12 mouse cellular contexts compared by ENCODE assay signal in genomic region chr2:33781655-33782400, GRCm38 (mm10).
DNase-seq lines count a peak whose midpoint lies in the region; ATAC-seq and TF ChIP-seq lines count a peak whose summit lies in the region.
"Had no signal": no experiment of that assay in that cellular context is flagged by ENCODE, and none has a peak within 500 bp of the region (broad histone marks: within the 10 kb centered on the region; RNA-seq: fewer than 3 reads in every experiment).

No protein-coding gene starts in this region.

- no peak overlapping the region for H3K4me3 ChIP-seq in lung, embryonic 15.5 days
- no peak overlapping the region for H3K4me3 ChIP-seq in hindbrain, embryonic 12.5 days
- H3K4me3 ChIP-seq in midbrain, embryonic 12.5 days: no peak overlapping the region
- no peak overlapping the region for H3K4me3 ChIP-seq in liver, embryonic 11.5 days (ENCODE audit: low read depth, low read length)
- H3K4me3 ChIP-seq in gastrocnemius, adult 2 months: no peak overlapping the region
- H3K4me3 ChIP-seq: liver, embryonic 13.5 days had no signal

- no peak overlapping the region for H3K4me2 ChIP-seq in lung, embryonic 15.5 days
- H3K4me2 ChIP-seq in hindbrain, embryonic 12.5 days (replicated peaks): no peak overlapping the region
- peak overlapping the region; percentile 13; the same call in 1 of the 2 replicates for H3K4me2 ChIP-seq in midbrain, embryonic 12.5 days (replicated peaks)
- H3K4me2 ChIP-seq in liver, embryonic 11.5 days: no peak overlapping the region
- H3K4me2 ChIP-seq: liver, embryonic 13.5 days had no signal

- no peak for DNase-seq in lung, postnatal 4 days
- DNase-seq in heart, adult 18-20 months: no peak
- no peak for DNase-seq in liver, embryonic 11.5 days (ENCODE audit: low spot score)
- DNase-seq in gastrocnemius, adult 2 months: no peak
- DNase-seq in urinary bladder, postnatal 25 days (ENCODE audit: low spot score): no peak
- DNase-seq: cerebellum, postnatal 25 days; heart, adult 11 months; liver, embryonic 13.5 days had no signal

- no peak overlapping the region for H3K9ac ChIP-seq in lung, embryonic 15.5 days
- no peak overlapping the region for H3K9ac ChIP-seq in hindbrain, embryonic 12.5 days
- H3K9ac ChIP-seq in midbrain, embryonic 12.5 days (replicated peaks): no peak overlapping the region
- no peak overlapping the region for H3K9ac ChIP-seq in liver, embryonic 11.5 days (ENCODE audit: low read depth, low read length)
- H3K9ac ChIP-seq: liver, embryonic 13.5 days had no signal

- TF ChIP-seq CTCF in gastrocnemius, adult 2 months (IDR thresholded peaks at IDR 0.05): no peak

- 31% methylated on average over 11 of the region's 11 CpGs for WGBS in lung, embryonic 15.5 days
- WGBS in hindbrain, embryonic 12.5 days: 36% methylated on average over 11 of the region's 11 CpGs
- WGBS in midbrain, embryonic 12.5 days: 48% methylated on average over 11 of the region's 11 CpGs
- WGBS in liver, embryonic 11.5 days: 74% methylated on average over 11 of the region's 11 CpGs

- ATAC-seq in lung, embryonic 15.5 days (ENCODE audit: borderline replicate concordance, extremely low read depth, low FRiP score, low TSS enrichment): 0 out of 2 replicates have a peak, but pooled peaks have one; percentile 32
- peak; percentile 39; the same call in 1 of the 2 replicates for ATAC-seq in hindbrain, embryonic 12.5 days (ENCODE audit: low FRiP score)
- ATAC-seq in midbrain, embryonic 12.5 days (ENCODE audit: low FRiP score, low read depth): 0 out of 2 replicates have a peak, but pooled peaks have one; percentile 51
- no peak for ATAC-seq in liver, embryonic 11.5 days (replicated peaks; ENCODE audit: low FRiP score)
- ATAC-seq: CD4-positive, CD25-positive, alpha-beta regulatory T cell, adult 4 months had no signal

- H3K9me3 ChIP-seq in lung, embryonic 15.5 days: peaks cover 17% of the 10 kb centered on the region
- peaks cover 20% of the 10 kb centered on the region for H3K9me3 ChIP-seq in hindbrain, embryonic 12.5 days (replicated peaks)
- peaks cover 17% of the 10 kb centered on the region for H3K9me3 ChIP-seq in midbrain, embryonic 12.5 days
- peaks cover 25% of the 10 kb centered on the region for H3K9me3 ChIP-seq in liver, embryonic 11.5 days (ENCODE audit: control insufficient read depth, low read length)

- H3K36me3 ChIP-seq in lung, embryonic 15.5 days: peaks cover 31% of the 10 kb centered on the region
- H3K36me3 ChIP-seq in hindbrain, embryonic 12.5 days: peaks cover 28% of the 10 kb centered on the region
- H3K36me3 ChIP-seq in midbrain, embryonic 12.5 days: peaks cover 35% of the 10 kb centered on the region
- peaks cover 20% of the 10 kb centered on the region for H3K36me3 ChIP-seq in liver, embryonic 11.5 days (ENCODE audit: control insufficient read depth, insufficient read depth, low read length)

- H3K27ac ChIP-seq in lung, embryonic 15.5 days: peak overlapping the region; percentile 82
- H3K27ac ChIP-seq in hindbrain, embryonic 12.5 days: peak overlapping the region; percentile 60
- H3K27ac ChIP-seq in midbrain, embryonic 12.5 days (replicated peaks): peak overlapping the region; percentile 54
- H3K27ac ChIP-seq in liver, embryonic 11.5 days (ENCODE audit: low read depth, low read length): no peak overlapping the region
- no peak overlapping the region for H3K27ac ChIP-seq in gastrocnemius, adult 2 months
- H3K27ac ChIP-seq: liver, embryonic 13.5 days had no signal

- H3K4me1 ChIP-seq in lung, embryonic 15.5 days: peaks cover 17% of the 10 kb centered on the region
- H3K4me1 ChIP-seq in hindbrain, embryonic 12.5 days: peaks cover 28% of the 10 kb centered on the region
- H3K4me1 ChIP-seq in midbrain, embryonic 12.5 days: peaks cover 43% of the 10 kb centered on the region
- no peaks in the 10 kb centered on the region for H3K4me1 ChIP-seq in liver, embryonic 11.5 days (replicated peaks; ENCODE audit: control insufficient read depth, insufficient read depth, low read length)
- H3K4me1 ChIP-seq: liver, embryonic 13.5 days had no signal

- H3K27me3 ChIP-seq in lung, embryonic 15.5 days: no peaks in the 10 kb centered on the region
- no peaks in the 10 kb centered on the region for H3K27me3 ChIP-seq in hindbrain, embryonic 12.5 days
- no peaks in the 10 kb centered on the region for H3K27me3 ChIP-seq in midbrain, embryonic 12.5 days
- no peaks in the 10 kb centered on the region for H3K27me3 ChIP-seq in liver, embryonic 11.5 days (replicated peaks; ENCODE audit: control insufficient read depth, insufficient read depth, low read length)
- H3K27me3 ChIP-seq: liver, embryonic 13.5 days had no signal

- intact Hi-C loops in gastrocnemius, adult 2 months (cut with DNase I): no loop called here

Comparison
In these comparisons a context has a peak if more than half of its experiments do, and no peak if none do; other contexts are left out.
1. H3K27ac ChIP-seq: peak in lung, embryonic 15.5 days (single experiment), hindbrain, embryonic 12.5 days (single experiment) and midbrain, embryonic 12.5 days (single experiment); none in liver, embryonic 11.5 days (single experiment) and gastrocnemius, adult 2 months (single experiment).